Mouse (Mus musculus): ENCODE data around the gene Musk. TPM values are rescaled to one million over a fixed set of nuclear protein-coding genes. Genes with fewer than 3 reads are reported as not detected.

Gene Musk
- polyA plus RNA-seq, 1 experiment from 2014 or later = 0.48 TPM

- DNase-seq (ENCODE audit: low spot score) (no peak), ATAC-seq (ENCODE audit: low FRiP score) (no peak)
- Histone ChIP-seq H3K9me3 (ENCODE audit: control insufficient read depth, low read length) (no peaks in the 10 kb centered on the region), H3K27me3 (ENCODE audit: control insufficient read depth, insufficient read depth, low read length) (no peaks in the 10 kb centered on the region), H3K9ac (ENCODE audit: low read depth, low read length) (no peak overlapping the region), H3K4me1 (replicated peaks; ENCODE audit: control insufficient read depth, insufficient read depth, low read length) (no peaks in the 10 kb centered on the region), H3K36me3 (ENCODE audit: control insufficient read depth, insufficient read depth, low read length) (no peaks in the 10 kb centered on the region), H3K4me3 (ENCODE audit: low read depth, low read length) (no peak overlapping the region), H3K4me2 (replicated peaks; ENCODE audit: low read depth, low read length) (no peak overlapping the region), H3K27ac (ENCODE audit: low read depth, low read length) (no peak overlapping the region)
- 91% methylated on average over 5 of the region's 5 CpGs for WGBS
Measured at GRCm38 (mm10) chr4:58303862-58304261, 18.1 kb downstream of the Musk start.

DNA sequence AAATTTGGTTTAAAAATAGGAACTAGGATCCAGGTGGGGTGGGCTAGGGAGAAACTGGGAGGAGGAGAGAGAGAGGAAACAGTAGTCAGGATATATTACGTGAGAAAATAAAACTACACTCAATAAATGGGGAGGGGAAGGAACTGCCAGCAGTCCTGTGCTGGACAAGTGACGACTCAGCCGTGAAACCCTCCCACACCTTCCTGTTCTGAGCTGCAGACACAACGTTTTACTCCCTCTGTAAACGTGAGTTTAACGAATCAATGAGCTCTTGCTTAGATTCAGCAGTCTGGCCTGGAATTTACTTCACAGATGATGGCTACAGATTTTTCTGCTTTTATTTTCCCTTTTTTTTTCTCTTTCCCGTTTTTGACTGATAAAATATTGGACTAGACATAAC is 18.8 kb downstream of the Musk start:
- 51% methylated on average over 7 of the region's 7 CpGs for WGBS
- H3K36me3 ChIP-seq (ENCODE audit: control insufficient read depth, insufficient read depth, low read length) = no peaks in the 10 kb centered on the region
- ATAC-seq (ENCODE audit: low FRiP score) = no peak
- H3K27me3 ChIP-seq (ENCODE audit: control insufficient read depth, insufficient read depth, low read length) = no peaks in the 10 kb centered on the region
- no peak overlapping the region for H3K4me3 ChIP-seq (ENCODE audit: low read depth, low read length)
- H3K4me1 ChIP-seq (replicated peaks; ENCODE audit: control insufficient read depth, insufficient read depth, low read length) = no peaks in the 10 kb centered on the region
- no peak overlapping the region for H3K27ac ChIP-seq (ENCODE audit: low read depth, low read length)
- DNase-seq (ENCODE audit: low spot score) = no peak
- no peaks in the 10 kb centered on the region for H3K9me3 ChIP-seq (ENCODE audit: control insufficient read depth, low read length)
- H3K4me2 ChIP-seq (replicated peaks; ENCODE audit: low read depth, low read length) = no peak overlapping the region
- H3K9ac ChIP-seq (ENCODE audit: low read depth, low read length) = no peak overlapping the region

DNA sequence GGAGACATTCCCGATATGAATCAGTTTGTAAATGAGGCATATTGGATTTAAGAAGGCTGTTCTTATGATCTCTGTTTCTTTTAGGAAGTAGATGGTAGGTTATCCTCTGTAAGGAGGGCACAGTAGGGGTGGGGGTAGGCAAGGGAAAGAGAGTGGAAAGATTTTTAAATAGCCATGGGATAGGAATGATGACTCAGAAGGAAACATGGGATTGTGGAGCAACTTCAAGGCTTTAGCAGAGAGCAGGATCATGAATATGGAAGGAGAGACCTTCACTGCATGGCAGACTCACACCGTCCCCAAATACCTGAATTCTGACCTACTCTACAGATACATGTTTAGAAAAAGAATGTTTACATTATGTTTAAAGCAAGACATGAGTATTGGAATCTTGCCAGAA is 21.7 kb downstream of the Musk start:
- Histone ChIP-seq H3K4me2 (replicated peaks; ENCODE audit: low read depth, low read length) (no peak overlapping the region), H3K9me3 (ENCODE audit: control insufficient read depth, low read length) (no peaks in the 10 kb centered on the region), H3K4me1 (replicated peaks; ENCODE audit: control insufficient read depth, insufficient read depth, low read length) (no peaks in the 10 kb centered on the region), H3K9ac (ENCODE audit: low read depth, low read length) (no peak overlapping the region), H3K36me3 (ENCODE audit: control insufficient read depth, insufficient read depth, low read length) (no peaks in the 10 kb centered on the region), H3K4me3 (ENCODE audit: low read depth, low read length) (no peak overlapping the region), H3K27ac (ENCODE audit: low read depth, low read length) (no peak overlapping the region), H3K27me3 (ENCODE audit: control insufficient read depth, insufficient read depth, low read length) (no peaks in the 10 kb centered on the region)
- DNase-seq (ENCODE audit: low spot score) = no peak
- ATAC-seq (ENCODE audit: low FRiP score) = no peak
- WGBS = 81% methylated on average over 2 of the region's 2 CpGs

DNA sequence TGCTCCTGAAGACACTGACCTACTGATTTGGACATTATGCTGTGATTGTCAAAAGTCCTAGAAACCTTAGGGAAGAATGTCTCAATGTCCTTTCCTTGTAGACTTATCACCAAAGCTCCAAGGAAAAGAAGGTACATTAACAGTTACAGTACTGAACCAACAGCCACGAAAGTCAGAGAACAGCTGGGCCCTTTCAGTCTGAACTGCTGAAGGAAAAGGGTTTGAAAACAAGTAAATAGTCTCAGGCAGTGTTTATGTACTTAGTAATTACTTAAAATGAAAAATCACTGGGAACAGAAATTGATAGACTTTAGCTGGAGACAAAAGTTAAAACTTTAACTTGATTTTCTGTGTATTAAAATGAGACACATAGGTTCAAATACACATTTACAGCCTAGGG is 27.6 kb downstream of the Musk start:
- DNase-seq (ENCODE audit: low spot score) (no peak), ATAC-seq (ENCODE audit: low FRiP score) (no peak)
- WGBS = 79% methylated on average over 1 of the region's 1 CpGs
- Histone ChIP-seq H3K9me3 (ENCODE audit: control insufficient read depth, low read length) (no peaks in the 10 kb centered on the region), H3K9ac (ENCODE audit: low read depth, low read length) (no peak overlapping the region), H3K4me2 (replicated peaks; ENCODE audit: low read depth, low read length) (no peak overlapping the region), H3K27ac (ENCODE audit: low read depth, low read length) (no peak overlapping the region), H3K36me3 (ENCODE audit: control insufficient read depth, insufficient read depth, low read length) (no peaks in the 10 kb centered on the region), H3K4me3 (ENCODE audit: low read depth, low read length) (no peak overlapping the region), H3K27me3 (ENCODE audit: control insufficient read depth, insufficient read depth, low read length) (no peaks in the 10 kb centered on the region), H3K4me1 (replicated peaks; ENCODE audit: control insufficient read depth, insufficient read depth, low read length) (no peaks in the 10 kb centered on the region)

DNA sequence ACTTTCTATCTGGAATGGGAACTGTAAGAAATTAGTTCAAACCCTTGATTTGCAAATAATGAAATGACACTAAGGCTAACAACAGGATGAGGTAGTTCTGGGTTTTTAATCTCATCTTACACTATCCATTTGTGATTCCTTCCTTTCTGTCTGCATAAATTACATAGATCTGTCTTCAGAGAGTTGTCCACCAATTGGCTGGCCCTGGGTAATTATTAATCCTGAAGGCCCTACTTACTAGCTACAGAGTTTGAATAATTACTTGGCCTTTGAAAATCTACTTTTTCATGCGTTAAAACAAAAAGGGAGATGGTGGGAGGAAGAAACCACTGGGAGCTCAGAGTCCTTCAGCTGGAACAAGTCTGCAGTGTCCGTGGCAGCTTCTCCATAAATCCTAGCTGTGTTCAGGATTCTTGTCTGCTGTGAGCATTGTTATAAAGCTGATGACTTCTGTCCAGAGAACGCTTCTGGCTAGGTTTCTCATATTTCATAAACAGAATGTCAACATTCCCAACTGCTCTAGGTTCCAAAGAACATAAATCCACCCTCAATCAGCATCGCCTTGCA is 29.3 kb downstream of the Musk start:
- Histone ChIP-seq H3K36me3 (ENCODE audit: control insufficient read depth, insufficient read depth, low read length) (no peaks in the 10 kb centered on the region), H3K4me3 (ENCODE audit: low read depth, low read length) (no peak overlapping the region), H3K9me3 (ENCODE audit: control insufficient read depth, low read length) (no peaks in the 10 kb centered on the region), H3K4me1 (replicated peaks; ENCODE audit: control insufficient read depth, insufficient read depth, low read length) (no peaks in the 10 kb centered on the region), H3K9ac (ENCODE audit: low read depth, low read length) (no peak overlapping the region), H3K27ac (ENCODE audit: low read depth, low read length) (no peak overlapping the region), H3K27me3 (ENCODE audit: control insufficient read depth, insufficient read depth, low read length) (no peaks in the 10 kb centered on the region), H3K4me2 (replicated peaks; ENCODE audit: low read depth, low read length) (no peak overlapping the region)
- no peak for ATAC-seq (ENCODE audit: low FRiP score)
- DNase-seq (ENCODE audit: low spot score) = no peak
- 70% methylated on average over 4 of the region's 4 CpGs for WGBS

GRCm38 (mm10) chr4:58317536-58317935 is 31.8 kb downstream of the Musk start:
- Histone ChIP-seq H3K4me1 (replicated peaks; ENCODE audit: control insufficient read depth, insufficient read depth, low read length) (no peaks in the 10 kb centered on the region), H3K4me3 (ENCODE audit: low read depth, low read length) (no peak overlapping the region), H3K9ac (ENCODE audit: low read depth, low read length) (no peak overlapping the region), H3K4me2 (replicated peaks; ENCODE audit: low read depth, low read length) (no peak overlapping the region), H3K9me3 (ENCODE audit: control insufficient read depth, low read length) (no peaks in the 10 kb centered on the region), H3K27ac (ENCODE audit: low read depth, low read length) (no peak overlapping the region), H3K27me3 (ENCODE audit: control insufficient read depth, insufficient read depth, low read length) (no peaks in the 10 kb centered on the region), H3K36me3 (ENCODE audit: control insufficient read depth, insufficient read depth, low read length) (no peaks in the 10 kb centered on the region)
- 84% methylated on average over 3 of the region's 3 CpGs for WGBS
- no peak for DNase-seq (ENCODE audit: low spot score)
- ATAC-seq (ENCODE audit: low FRiP score) = no peak

- Histone ChIP-seq H3K4me3 (ENCODE audit: low read depth, low read length) (no peak overlapping the region), H3K9ac (ENCODE audit: low read depth, low read length) (no peak overlapping the region), H3K27ac (ENCODE audit: low read depth, low read length) (no peak overlapping the region), H3K36me3 (ENCODE audit: control insufficient read depth, insufficient read depth, low read length) (no peaks in the 10 kb centered on the region), H3K27me3 (ENCODE audit: control insufficient read depth, insufficient read depth, low read length) (no peaks in the 10 kb centered on the region), H3K4me2 (replicated peaks; ENCODE audit: low read depth, low read length) (no peak overlapping the region), H3K9me3 (ENCODE audit: control insufficient read depth, low read length) (no peaks in the 10 kb centered on the region), H3K4me1 (replicated peaks; ENCODE audit: control insufficient read depth, insufficient read depth, low read length) (no peaks in the 10 kb centered on the region)
- ATAC-seq (ENCODE audit: low FRiP score) (no peak), DNase-seq (ENCODE audit: low spot score) (no peak)
- 67% methylated on average over 4 of the region's 4 CpGs for WGBS
Measured at GRCm38 (mm10) chr4:58320293-58320692, 34.5 kb downstream of the Musk start.

DNA sequence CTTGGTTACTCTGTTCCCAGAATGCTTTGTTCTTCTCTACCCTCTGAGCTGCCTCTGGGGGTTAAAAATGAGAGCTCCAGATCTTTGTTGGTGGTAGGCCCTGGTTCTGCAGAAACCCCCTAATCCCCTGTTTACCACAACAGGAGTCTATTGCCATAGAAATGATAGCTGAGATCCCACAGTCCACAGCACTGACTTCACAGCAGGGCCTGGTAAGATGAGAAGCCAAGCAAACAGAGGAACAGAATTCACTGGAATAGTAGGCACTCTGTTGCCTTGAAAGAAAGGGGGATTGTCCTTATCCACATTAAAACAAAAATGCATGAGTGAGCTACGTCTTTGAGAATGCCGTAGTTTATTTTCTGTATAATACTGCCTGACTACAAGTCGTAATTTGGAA is 41.0 kb downstream of the Musk start:
- WGBS = 49% methylated on average over 3 of the region's 3 CpGs
- H3K9ac ChIP-seq (ENCODE audit: low read depth, low read length) = no peak overlapping the region
- no peaks in the 10 kb centered on the region for H3K27me3 ChIP-seq (ENCODE audit: control insufficient read depth, insufficient read depth, low read length)

GRCm38 (mm10) chr4:58328231-58328630 is 42.5 kb downstream of the Musk start:
- ATAC-seq (ENCODE audit: low FRiP score) (no peak), DNase-seq (ENCODE audit: low spot score) (no peak)
- Histone ChIP-seq H3K27ac (ENCODE audit: low read depth, low read length) (no peak overlapping the region), H3K4me1 (replicated peaks; ENCODE audit: control insufficient read depth, insufficient read depth, low read length) (no peaks in the 10 kb centered on the region), H3K9me3 (ENCODE audit: control insufficient read depth, low read length) (no peaks in the 10 kb centered on the region), H3K4me2 (replicated peaks; ENCODE audit: low read depth, low read length) (no peak overlapping the region), H3K27me3 (ENCODE audit: control insufficient read depth, insufficient read depth, low read length) (no peaks in the 10 kb centered on the region), H3K9ac (ENCODE audit: low read depth, low read length) (no peak overlapping the region), H3K4me3 (ENCODE audit: low read depth, low read length) (no peak overlapping the region), H3K36me3 (ENCODE audit: control insufficient read depth, insufficient read depth, low read length) (no peaks in the 10 kb centered on the region)
- 85% methylated on average over 4 of the region's 4 CpGs for WGBS

More for the DNA sequence above, 41.0 kb downstream of the Musk start:
- DNase-seq (ENCODE audit: low spot score) (peak; percentile 17), ATAC-seq (ENCODE audit: low FRiP score) (no peak)
- Histone ChIP-seq H3K27ac (ENCODE audit: low read depth, low read length) (no peak overlapping the region), H3K36me3 (ENCODE audit: control insufficient read depth, insufficient read depth, low read length) (no peaks in the 10 kb centered on the region), H3K4me3 (ENCODE audit: low read depth, low read length) (no peak overlapping the region), H3K4me1 (replicated peaks; ENCODE audit: control insufficient read depth, insufficient read depth, low read length) (no peaks in the 10 kb centered on the region), H3K9me3 (ENCODE audit: control insufficient read depth, low read length) (no peaks in the 10 kb centered on the region), H3K4me2 (replicated peaks; ENCODE audit: low read depth, low read length) (no peak overlapping the region)

All from hindbrain, embryonic 11.5 days (tissue).